ENCODE assay signal across 24 mouse cellular contexts in the genomic region with DNA sequence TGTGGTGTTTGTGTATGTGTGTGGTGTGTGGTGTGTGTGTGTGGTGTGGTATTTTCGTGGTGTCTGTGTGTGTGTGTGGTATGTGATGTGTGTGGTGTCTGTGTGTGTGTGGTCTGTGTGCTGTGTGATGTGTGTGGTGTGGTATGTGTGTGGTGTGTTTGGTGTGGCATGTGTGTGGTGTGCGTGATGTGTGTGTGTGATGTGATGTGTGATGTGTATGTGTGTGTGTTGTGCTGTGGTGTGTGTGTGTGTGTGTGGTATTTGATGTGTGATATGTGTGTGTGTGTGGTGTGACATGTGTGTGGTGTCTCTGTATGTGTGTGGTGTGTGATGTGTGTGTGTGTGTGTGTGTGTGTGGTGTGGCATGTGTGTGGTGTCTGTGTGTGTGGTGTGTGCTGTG.
DNase-seq lines count a peak whose midpoint lies in the region; ATAC-seq and TF ChIP-seq lines count a peak whose summit lies in the region.
"Had no signal": no experiment of that assay in that cellular context is flagged by ENCODE, and none has a peak within 500 bp of the region (broad histone marks: within the 10 kb centered on the region; RNA-seq: fewer than 3 reads in every experiment).

No protein-coding gene starts in this region.

- 85% methylated on average over 2 of the region's 2 CpGs for WGBS in hindbrain, embryonic 11.5 days
- WGBS in hindbrain, embryonic 13.5 days: 98% methylated on average over 2 of the region's 2 CpGs
- 92% methylated on average over 2 of the region's 2 CpGs for WGBS in embryonic facial prominence, embryonic 13.5 days

- no peak for TF ChIP-seq RAD21 in MEL (IDR thresholded peaks at IDR 0.05; ENCODE audit: low read depth, low read length)

- no peaks in the 10 kb centered on the region for H3K27me3 ChIP-seq in hindbrain, embryonic 11.5 days (ENCODE audit: control insufficient read depth, insufficient read depth, low read length)
- H3K27me3 ChIP-seq in hindbrain, embryonic 13.5 days: no peaks in the 10 kb centered on the region
- H3K27me3 ChIP-seq in megakaryocyte, embryonic 14.5 days (replicated peaks): no peaks in the 10 kb centered on the region
- no peaks in the 10 kb centered on the region for H3K27me3 ChIP-seq in MEL (ENCODE audit: control insufficient read depth in 1 of 2, insufficient read depth in 2 of 2, low read length in 2 of 2)
- H3K27me3 ChIP-seq in embryonic facial prominence, embryonic 13.5 days: no peaks in the 10 kb centered on the region
- H3K27me3 ChIP-seq: heart, embryonic 13.5 days; liver, embryonic 13.5 days had no signal

- TF ChIP-seq POLR2A in MEL (IDR thresholded peaks at IDR 0.05; ENCODE audit: control insufficient read depth in 1 of 2, insufficient read depth in 1 of 2, low read depth in 1 of 2, low read length in 2 of 2, poor library complexity in 1 of 2): no peak

- TF ChIP-seq EP300 in MEL (IDR thresholded peaks at IDR 0.05; ENCODE audit: low read depth in 1 of 2, low read length in 2 of 2): no peak

- H3K36me3 ChIP-seq in hindbrain, embryonic 11.5 days (ENCODE audit: control insufficient read depth, insufficient read depth, low read length): no peaks in the 10 kb centered on the region
- no peaks in the 10 kb centered on the region for H3K36me3 ChIP-seq in hindbrain, embryonic 13.5 days
- no peaks in the 10 kb centered on the region for H3K36me3 ChIP-seq in megakaryocyte, embryonic 14.5 days (replicated peaks; ENCODE audit: low read length)
- H3K36me3 ChIP-seq in MEL (ENCODE audit: control insufficient read depth in 1 of 2, insufficient read depth in 2 of 2, low read length in 2 of 2): no peaks in the 10 kb centered on the region
- no peaks in the 10 kb centered on the region for H3K36me3 ChIP-seq in embryonic facial prominence, embryonic 13.5 days
- H3K36me3 ChIP-seq: forebrain, embryonic 10.5 days; heart, embryonic 13.5 days; liver, embryonic 13.5 days had no signal

- no peaks in the 10 kb centered on the region for H3K79me2 ChIP-seq in MEL (ENCODE audit: control insufficient read depth, insufficient read depth, low read length, poor library complexity)

- TF ChIP-seq CTCF in MEL (IDR thresholded peaks at IDR 0.05 in 2 of 3, conservative IDR thresholded peaks at IDR 0.05 in 1 of 3; ENCODE audit: control insufficient read depth in 1 of 3, insufficient read depth in 1 of 3, low read depth in 2 of 3, low read length in 3 of 3, poor library complexity in 1 of 3, severe bottlenecking in 1 of 3): no peak

- no peak overlapping the region for H3K9ac ChIP-seq in hindbrain, embryonic 11.5 days (ENCODE audit: low read depth, low read length)
- no peak overlapping the region for H3K9ac ChIP-seq in hindbrain, embryonic 13.5 days
- H3K9ac ChIP-seq in MEL (ENCODE audit: control insufficient read depth, low read depth, low read length, poor library complexity, severe bottlenecking): no peak overlapping the region
- no peak overlapping the region for H3K9ac ChIP-seq in embryonic facial prominence, embryonic 13.5 days
- H3K9ac ChIP-seq: heart, embryonic 13.5 days; liver, embryonic 13.5 days had no signal

- no peak overlapping the region for H3K4me2 ChIP-seq in hindbrain, embryonic 11.5 days (replicated peaks; ENCODE audit: low read depth, low read length)
- no peak overlapping the region for H3K4me2 ChIP-seq in hindbrain, embryonic 13.5 days
- H3K4me2 ChIP-seq in embryonic facial prominence, embryonic 13.5 days: no peak overlapping the region
- H3K4me2 ChIP-seq: heart, embryonic 13.5 days; liver, embryonic 13.5 days had no signal

- no peak for DNase-seq in hindbrain, embryonic 11.5 days (ENCODE audit: low spot score)
- no peak for DNase-seq in MEL (ENCODE audit: low read depth, low spot score)
- no peak for DNase-seq in testis, postnatal 14 days (ENCODE audit: low spot score)
- DNase-seq in left cerebral cortex, postnatal 36 days (ENCODE audit: low spot score in 2 of 2): no peak
- DNase-seq: adrenal gland, postnatal 14 days; cerebellum, adult 2 months; cerebellum, postnatal 25 days; gastrocnemius, postnatal 14 days; heart, adult 11 months; heart, postnatal 14 days; kidney, adult 11 months; liver, embryonic 13.5 days; lung, adult 2 months; lung, postnatal 14 days; right cerebral cortex, postnatal 14 days; spleen, adult 18-20 months; thymus, postnatal 25 days had no signal

- intact Hi-C loops in left cerebral cortex, postnatal 36 days (cut with DNase I): no loop called here

- ATAC-seq in hindbrain, embryonic 11.5 days (ENCODE audit: low FRiP score): peak; percentile 35; the same call in 1 of the 2 replicates
- ATAC-seq in hindbrain, embryonic 13.5 days (ENCODE audit: low FRiP score): no peak
- no peak for ATAC-seq in megakaryocyte, adult 5-6 weeks (ENCODE audit: poor library complexity, severe bottlenecking)
- 0 out of 2 replicates have a peak, but pooled peaks have one; percentile 52 for ATAC-seq in embryonic facial prominence, embryonic 13.5 days (ENCODE audit: insufficient number of reproducible peaks, insufficient read depth, low FRiP score, low TSS enrichment, low read depth)

- H3K4me3 ChIP-seq in hindbrain, embryonic 11.5 days (ENCODE audit: low read depth, low read length): no peak overlapping the region
- H3K4me3 ChIP-seq in hindbrain, embryonic 13.5 days: no peak overlapping the region
- peak overlapping the region; percentile 64 for H3K4me3 ChIP-seq in megakaryocyte, embryonic 14.5 days (replicated peaks)
- no peak overlapping the region for H3K4me3 ChIP-seq in MEL (ENCODE audit: control insufficient read depth in 1 of 2, insufficient read depth in 1 of 2, low read depth in 2 of 2, low read length in 2 of 2)
- H3K4me3 ChIP-seq in embryonic facial prominence, embryonic 13.5 days: no peak overlapping the region
- H3K4me3 ChIP-seq: forebrain, embryonic 10.5 days; heart, embryonic 13.5 days; layer of hippocampus, adult 2 months; liver, embryonic 13.5 days had no signal

- H3K4me1 ChIP-seq in hindbrain, embryonic 11.5 days (replicated peaks; ENCODE audit: control insufficient read depth, insufficient read depth, low read length): no peaks in the 10 kb centered on the region
- no peaks in the 10 kb centered on the region for H3K4me1 ChIP-seq in hindbrain, embryonic 13.5 days (replicated peaks)
- no peaks in the 10 kb centered on the region for H3K4me1 ChIP-seq in megakaryocyte, embryonic 14.5 days
- H3K4me1 ChIP-seq in MEL (ENCODE audit: control insufficient read depth in 1 of 2, insufficient read depth in 2 of 2, low read length in 2 of 2): no peaks in the 10 kb centered on the region
- no peaks in the 10 kb centered on the region for H3K4me1 ChIP-seq in embryonic facial prominence, embryonic 13.5 days
- H3K4me1 ChIP-seq: forebrain, embryonic 10.5 days; heart, embryonic 13.5 days; liver, embryonic 13.5 days had no signal

- no peak overlapping the region for H3K27ac ChIP-seq in hindbrain, embryonic 11.5 days (ENCODE audit: low read depth, low read length)
- no peak overlapping the region for H3K27ac ChIP-seq in hindbrain, embryonic 13.5 days
- no peak overlapping the region for H3K27ac ChIP-seq in MEL (ENCODE audit: control insufficient read depth, low read depth, low read length)
- no peak overlapping the region for H3K27ac ChIP-seq in embryonic facial prominence, embryonic 13.5 days
- H3K27ac ChIP-seq: forebrain, embryonic 10.5 days; heart, embryonic 13.5 days; layer of hippocampus, adult 2 months; liver, embryonic 13.5 days had no signal

- H3K9me3 ChIP-seq in hindbrain, embryonic 11.5 days (ENCODE audit: control insufficient read depth, low read length): no peaks in the 10 kb centered on the region
- no peaks in the 10 kb centered on the region for H3K9me3 ChIP-seq in hindbrain, embryonic 13.5 days
- H3K9me3 ChIP-seq in megakaryocyte, embryonic 14.5 days: peaks cover 30% of the 10 kb centered on the region
- no peaks in the 10 kb centered on the region for H3K9me3 ChIP-seq in MEL (replicated peaks; ENCODE audit: insufficient read depth, low read length)
- no peaks in the 10 kb centered on the region for H3K9me3 ChIP-seq in embryonic facial prominence, embryonic 13.5 days
- H3K9me3 ChIP-seq: forebrain, embryonic 10.5 days; heart, embryonic 13.5 days; liver, embryonic 13.5 days had no signal

TF ChIP-seq in MEL, 35 proteins besides CTCF, POLR2A, EP300 and RAD21:
- TF ChIP-seq POLR2AphosphoS5 (IDR thresholded peaks at IDR 0.05; ENCODE audit: borderline replicate concordance, low read depth, low read length) (0 out of 2 replicates have a peak, but pooled peaks have one; percentile 22), MAZ (IDR thresholded peaks at IDR 0.05; ENCODE audit: low read depth, low read length) (no peak)

Comparison
In these comparisons a context has a peak if more than half of its experiments do, and no peak if none do; other contexts are left out.
1. ATAC-seq: peak in hindbrain, embryonic 11.5 days (single experiment) and embryonic facial prominence, embryonic 13.5 days (single experiment); none in hindbrain, embryonic 13.5 days (single experiment) and megakaryocyte, adult 5-6 weeks (single experiment).